Mouse (Mus musculus) limb, embryonic 12.5 days (tissue): ENCODE results near the gene Cox5b. TPM values are rescaled to one million over a fixed set of nuclear protein-coding genes. Genes with fewer than 3 reads are reported as not detected.

Experiments
- ATAC-seq: fragments of 200-750 bp; cut with Nextera tagmentation; 2 replicates; pipeline ENCODE4 v1.8.0; 2017; ENCODE audit warnings: low read depth, moderate TSS enrichment; ENCODE audit not compliant: insufficient number of reproducible peaks, insufficient read depth, low FRiP score, low TSS enrichment
- H3K27ac ChIP-seq: fragments of 300-500 bp; sonication (generic); 2 replicates; pipeline ENCODE4 v1.5.1; 2016; ENCODE audit warnings: mild to moderate bottlenecking, moderate library complexity
- H3K27me3 ChIP-seq: fragments of 300-500 bp; sonication (generic); 2 replicates; pipeline ENCODE4 v1.6.1; 2016; ENCODE audit warnings: mild to moderate bottlenecking, moderate library complexity
- H3K36me3 ChIP-seq: fragments of 300-500 bp; sonication (generic); 2 replicates; pipeline ENCODE4 v1.6.1; 2016; ENCODE audit warnings: mild to moderate bottlenecking, moderate library complexity
- H3K4me1 ChIP-seq: fragments of 300-500 bp; sonication (generic); replicated peaks from 2 replicates; pipeline ENCODE4 v1.6.1; 2016
- H3K4me2 ChIP-seq: fragments of 300-500 bp; sonication (generic); 2 replicates; pipeline ENCODE4 v1.6.1; 2016; ENCODE audit warnings: mild to moderate bottlenecking, moderate library complexity
- H3K4me3 ChIP-seq: fragments of 300-500 bp; sonication (generic); replicated peaks from 2 replicates; pipeline ENCODE4 v1.5.1; 2016; ENCODE audit warnings: mild to moderate bottlenecking
- H3K9ac ChIP-seq: fragments of 300-500 bp; sonication (generic); replicated peaks from 2 replicates; pipeline ENCODE4 v1.6.1; 2016; ENCODE audit warnings: mild to moderate bottlenecking, moderate library complexity
- H3K9me3 ChIP-seq: fragments of 300-500 bp; sonication (generic); 2 replicates; pipeline ENCODE4 v1.6.1; 2016; ENCODE audit warnings: mild to moderate bottlenecking, moderate library complexity
- WGBS: fragments of 180-500 bp; shearing (Covaris S2); methylation state at CpG from one replicate; pipeline ENCODE4 v1.1.7; 2016; 5-methylcytosine and 5-hydroxymethylcytosine counted together
- polyA plus RNA-seq: library from polyadenylated mRNA; unstranded; fragments of >200 nt; fragmentation: Nextera tagmentation; extraction: Ambion mirVana; gene quantifications from 2 replicates; pipeline ENCODE4 v1.2.1, GENCODE M21; 2016

Gene Cox5b
- 454 and 462 TPM in 2 replicates for polyA plus RNA-seq

DNA sequence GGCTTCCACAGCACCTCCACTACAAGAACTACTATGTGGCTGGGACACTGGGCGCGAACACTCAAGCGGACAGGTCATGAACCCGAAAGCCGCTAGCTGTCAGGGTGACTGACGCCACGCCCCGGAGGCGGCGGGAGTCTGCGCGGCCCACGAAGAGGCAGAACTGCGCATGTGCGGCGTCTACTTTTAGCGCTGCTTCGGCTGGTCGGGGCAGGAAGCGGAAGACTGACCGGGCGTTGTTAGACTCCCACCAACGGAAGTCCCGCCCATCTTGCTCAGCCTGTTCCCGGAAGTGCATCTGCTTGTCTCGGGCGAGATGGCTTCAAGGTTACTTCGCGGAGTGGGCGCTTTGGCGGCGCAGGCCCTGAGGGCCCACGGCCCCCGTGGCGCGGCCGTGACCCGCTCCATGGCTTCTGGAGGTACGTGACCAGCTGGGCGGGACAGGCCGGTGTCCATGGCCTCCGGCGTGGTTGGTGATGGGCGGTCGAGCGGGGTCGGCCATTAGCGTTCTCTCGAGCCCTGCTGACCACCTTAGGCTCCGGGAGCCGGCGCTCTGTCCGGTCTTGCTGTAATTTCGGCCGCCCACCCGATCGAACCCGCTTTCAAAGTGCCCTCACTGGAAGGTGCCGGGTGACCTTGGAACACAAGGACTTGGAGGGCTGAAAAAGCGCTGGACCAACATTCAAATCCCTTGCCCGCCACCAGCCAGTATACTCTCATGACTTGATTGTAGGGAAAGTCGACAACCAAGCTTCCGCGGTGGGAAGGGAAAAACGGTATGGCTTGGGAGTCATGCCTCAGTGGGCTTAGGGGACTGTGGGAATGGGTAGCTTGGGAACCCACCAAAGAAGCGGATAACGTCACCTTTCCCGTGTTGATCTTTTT lies at the start of gene Cox5b:
Cox5b (plus strand) TSS at position 179 of the 885 bp plus-strand sequence.
- Histone ChIP-seq H3K27ac (peak within 1 kb of the TSS; percentile 25; the same call in 1 of the 2 replicates), H3K4me3 (peak within 1 kb of the TSS; percentile 87), H3K4me2 (peak within 1 kb of the TSS; percentile 89), H3K4me1 (peaks cover 12% of the 10 kb centered on the region), H3K27me3 (no peaks in the 10 kb centered on the region), H3K9ac (peak within 1 kb of the TSS; percentile 80), H3K36me3 (peaks cover 24% of the 10 kb centered on the region), H3K9me3 (no peaks in the 10 kb centered on the region)
- ATAC-seq: peak; percentile 89
- WGBS: 1% methylated on average over 68 of the region's 68 CpGs

DNA sequence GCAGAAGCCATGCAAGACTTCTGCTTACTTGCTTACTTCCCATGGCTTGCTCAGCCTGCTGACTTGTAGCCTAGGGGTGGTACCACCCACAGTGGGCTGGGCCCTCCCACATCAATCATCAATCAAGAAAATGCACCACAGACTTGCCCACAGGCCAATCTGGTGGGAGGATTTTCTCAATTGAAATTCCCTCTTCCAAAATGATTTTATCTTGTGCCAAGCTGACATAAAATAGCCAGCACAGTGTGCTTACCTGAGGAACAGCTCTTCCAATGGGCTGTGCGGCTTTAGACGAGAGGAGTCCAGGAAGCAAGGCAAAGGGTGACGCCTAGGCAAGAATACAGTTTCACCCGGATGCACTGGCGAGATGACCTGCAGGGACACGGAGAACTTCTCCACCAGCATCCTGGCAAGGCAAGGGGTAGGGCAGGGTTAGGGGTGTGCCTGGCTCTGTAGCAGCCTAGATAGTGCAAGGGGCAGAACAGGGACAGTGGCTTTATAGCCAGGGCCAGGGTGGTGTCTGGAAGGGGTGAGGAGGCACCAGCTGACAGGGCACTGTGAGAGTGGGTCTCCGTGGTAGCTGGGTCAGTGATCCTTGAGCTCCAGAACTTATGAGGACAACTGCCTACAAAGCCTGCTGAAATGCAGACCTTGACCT lies 47.2 kb upstream of the Cox5b start:
- Histone ChIP-seq H3K36me3 (no peaks in the 10 kb centered on the region), H3K9ac (no peak overlapping the region), H3K9me3 (no peaks in the 10 kb centered on the region), H3K27ac (no peak overlapping the region), H3K4me3 (no peak overlapping the region), H3K4me1 (no peaks in the 10 kb centered on the region), H3K27me3 (no peaks in the 10 kb centered on the region), H3K4me2 (no peak overlapping the region)
- ATAC-seq: no peak
- 90% methylated on average over 7 of the region's 7 CpGs for WGBS

- Histone ChIP-seq H3K4me2 (no peak overlapping the region), H3K4me1 (no peaks in the 10 kb centered on the region), H3K36me3 (no peaks in the 10 kb centered on the region), H3K9me3 (no peaks in the 10 kb centered on the region), H3K27ac (no peak overlapping the region), H3K9ac (no peak overlapping the region), H3K4me3 (no peak overlapping the region), H3K27me3 (no peaks in the 10 kb centered on the region)
- 90% methylated on average over 9 of the region's 9 CpGs for WGBS
- no peak for ATAC-seq
These were observed 46.6 kb upstream of the Cox5b start for GRCm38 (mm10) chr1:36644615-36645007.

DNA sequence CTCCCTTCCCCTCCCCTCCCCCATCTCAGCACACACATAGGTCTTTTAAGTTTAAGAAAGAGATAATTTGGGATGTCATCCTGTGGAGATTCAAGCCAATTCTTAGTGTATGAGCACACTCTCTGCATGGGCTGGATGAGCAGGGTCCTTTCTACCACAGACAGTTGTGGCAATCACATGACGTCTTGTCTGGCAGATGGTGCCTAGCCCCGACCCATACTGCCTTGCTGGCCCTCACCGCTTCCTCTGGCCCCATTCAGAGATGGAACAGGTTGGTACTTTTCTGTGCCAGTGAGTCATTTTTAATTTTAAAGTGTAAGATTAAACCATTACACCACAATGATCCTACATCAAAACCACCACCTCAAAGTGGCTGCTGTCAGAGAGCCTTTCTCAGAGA lies 45.0 kb upstream of the Cox5b start:
- ATAC-seq: no peak
- H3K9ac ChIP-seq: no peak overlapping the region
- H3K27ac ChIP-seq: no peak overlapping the region
- WGBS: 72% methylated on average over 3 of the region's 3 CpGs
- H3K4me1 ChIP-seq: no peaks in the 10 kb centered on the region
- no peaks in the 10 kb centered on the region for H3K36me3 ChIP-seq
- no peaks in the 10 kb centered on the region for H3K27me3 ChIP-seq
- H3K4me3 ChIP-seq: no peak overlapping the region
- no peak overlapping the region for H3K4me2 ChIP-seq
- no peaks in the 10 kb centered on the region for H3K9me3 ChIP-seq

DNA sequence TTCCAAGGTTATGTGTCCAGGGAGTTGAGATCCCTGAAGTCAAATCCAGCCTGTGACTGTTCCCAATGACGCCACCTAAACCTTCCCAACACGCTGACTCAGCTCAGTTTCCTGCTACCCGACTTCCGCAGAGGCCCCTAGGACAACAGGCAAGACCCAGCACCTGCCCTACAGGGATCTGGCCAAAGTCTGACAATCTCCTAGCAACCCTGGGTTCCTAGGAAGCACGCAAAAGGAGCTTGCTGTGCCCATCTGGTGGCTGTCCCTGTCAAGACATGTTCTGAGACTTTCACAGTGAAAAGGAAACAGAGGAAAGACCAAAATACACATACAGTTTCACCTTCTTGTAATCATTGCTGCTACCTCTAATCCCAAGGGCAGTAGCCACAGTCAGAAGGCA lies 43.6 kb upstream of the Cox5b start:
- Histone ChIP-seq H3K9ac (no peak overlapping the region), H3K36me3 (no peaks in the 10 kb centered on the region), H3K4me2 (no peak overlapping the region), H3K4me1 (no peaks in the 10 kb centered on the region), H3K27ac (no peak overlapping the region), H3K9me3 (no peaks in the 10 kb centered on the region), H3K27me3 (no peaks in the 10 kb centered on the region), H3K4me3 (no peak overlapping the region)
- 65% methylated on average over 5 of the region's 5 CpGs for WGBS
- no peak for ATAC-seq

DNA sequence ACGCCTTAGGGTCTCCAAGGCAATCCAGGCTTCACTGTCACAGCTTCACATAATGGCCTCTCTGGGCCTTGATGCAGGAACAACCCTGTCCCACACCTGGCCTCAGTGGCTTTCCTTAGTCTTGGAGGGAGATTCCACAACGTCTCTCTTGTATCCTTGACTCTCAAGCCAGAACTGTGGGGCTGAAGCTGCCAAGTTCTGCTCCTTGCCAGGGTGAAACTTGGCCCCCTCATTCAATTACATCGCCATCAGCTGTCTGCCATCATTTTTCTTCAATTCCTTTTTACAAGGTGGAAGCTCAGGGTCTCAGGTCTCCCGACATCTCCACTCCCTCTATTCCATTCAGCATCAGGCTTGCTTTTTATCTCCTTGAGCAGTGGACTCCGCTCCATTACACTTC lies 36.2 kb upstream of the Cox5b start:
- no peak overlapping the region for H3K4me2 ChIP-seq
- H3K4me3 ChIP-seq: no peak overlapping the region
- 92% methylated on average over 5 of the region's 5 CpGs for WGBS
- no peak for ATAC-seq
- H3K9ac ChIP-seq: no peak overlapping the region
- H3K27me3 ChIP-seq: no peaks in the 10 kb centered on the region
- no peaks in the 10 kb centered on the region for H3K36me3 ChIP-seq
- H3K4me1 ChIP-seq: no peaks in the 10 kb centered on the region
- no peaks in the 10 kb centered on the region for H3K9me3 ChIP-seq
- no peak overlapping the region for H3K27ac ChIP-seq

GRCm38 (mm10) chr1:36656233-36656632 lies 35.0 kb upstream of the Cox5b start:
- H3K36me3 ChIP-seq: no peaks in the 10 kb centered on the region
- H3K27me3 ChIP-seq: no peaks in the 10 kb centered on the region
- ATAC-seq: no peak
- WGBS: 87% methylated on average over 3 of the region's 3 CpGs
- H3K4me1 ChIP-seq: no peaks in the 10 kb centered on the region
- no peak overlapping the region for H3K9ac ChIP-seq
- H3K4me3 ChIP-seq: no peak overlapping the region
- no peak overlapping the region for H3K27ac ChIP-seq
- H3K4me2 ChIP-seq: no peak overlapping the region
- H3K9me3 ChIP-seq: no peaks in the 10 kb centered on the region

GRCm38 (mm10) chr1:36657658-36658415 lies 33.4 kb upstream of the Cox5b start:
- WGBS: 85% methylated on average over 4 of the region's 4 CpGs

GRCm38 (mm10) chr1:36658621-36659399 lies 32.4 kb upstream of the Cox5b start:
- Histone ChIP-seq H3K36me3 (no peaks in the 10 kb centered on the region), H3K4me3 (no peak overlapping the region), H3K27ac (no peak overlapping the region), H3K4me2 (no peak overlapping the region), H3K27me3 (no peaks in the 10 kb centered on the region), H3K9me3 (no peaks in the 10 kb centered on the region), H3K4me1 (no peaks in the 10 kb centered on the region), H3K9ac (no peak overlapping the region)
- WGBS: 85% methylated on average over 7 of the region's 7 CpGs
- no peak for ATAC-seq

More at GRCm38 (mm10) chr1:36657658-36658415, 33.4 kb upstream of the Cox5b start:
- Histone ChIP-seq H3K27me3 (no peaks in the 10 kb centered on the region), H3K9me3 (no peaks in the 10 kb centered on the region), H3K9ac (no peak overlapping the region), H3K27ac (no peak overlapping the region), H3K4me3 (no peak overlapping the region), H3K4me1 (no peaks in the 10 kb centered on the region), H3K36me3 (no peaks in the 10 kb centered on the region), H3K4me2 (no peak overlapping the region)
- ATAC-seq: no peak

DNA sequence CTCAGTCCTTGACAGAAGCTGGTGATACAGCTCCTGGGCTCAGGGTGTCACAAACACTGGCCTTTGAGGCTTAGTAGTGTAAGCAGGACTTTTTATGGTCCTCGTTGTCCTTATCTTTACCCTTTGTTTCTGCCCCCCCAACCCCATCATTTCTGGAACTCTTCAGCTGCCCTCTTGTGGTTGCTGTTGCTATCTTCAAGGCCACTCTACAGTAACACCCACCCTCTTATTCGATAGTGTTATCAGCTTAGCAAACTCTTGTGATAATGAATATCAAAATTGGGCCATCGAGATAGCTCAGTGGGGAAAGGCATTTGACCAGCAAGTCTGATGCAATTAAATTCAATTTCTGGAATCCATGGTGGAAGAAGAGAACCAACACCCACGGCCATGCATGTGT lies 26.8 kb upstream of the Cox5b start:
- peaks cover 9% of the 10 kb centered on the region; the same call in 1 of the 2 replicates for H3K4me1 ChIP-seq
- WGBS: 66% methylated on average over 4 of the region's 4 CpGs
- H3K9me3 ChIP-seq: no peaks in the 10 kb centered on the region
- H3K4me2 ChIP-seq: no peak overlapping the region
- H3K27ac ChIP-seq: no peak overlapping the region
- H3K36me3 ChIP-seq: no peaks in the 10 kb centered on the region
- H3K27me3 ChIP-seq: no peaks in the 10 kb centered on the region
- H3K4me3 ChIP-seq: no peak overlapping the region
- ATAC-seq: no peak
- no peak overlapping the region for H3K9ac ChIP-seq
